Mouse (Mus musculus) olfactory bulb, adult 2 months (tissue): ENCODE results near the gene Nipal4.

Experiments
- CTCF ChIP-seq: fragments of 200-500 bp; IDR thresholded peaks from 2 replicates; pipeline ENCODE4 v1.5.1; 2012; ENCODE audit warnings: low read depth, mild to moderate bottlenecking, low read length, moderate library complexity; ENCODE audit not compliant: insufficient read depth
- POLR2A ChIP-seq: fragments of 200-500 bp; IDR thresholded peaks from 2 replicates; pipeline ENCODE4 v1.6.1; 2012; ENCODE audit warnings: mild to moderate bottlenecking, low read depth, low read length, moderate library complexity; ENCODE audit not compliant: insufficient read depth

DNA sequence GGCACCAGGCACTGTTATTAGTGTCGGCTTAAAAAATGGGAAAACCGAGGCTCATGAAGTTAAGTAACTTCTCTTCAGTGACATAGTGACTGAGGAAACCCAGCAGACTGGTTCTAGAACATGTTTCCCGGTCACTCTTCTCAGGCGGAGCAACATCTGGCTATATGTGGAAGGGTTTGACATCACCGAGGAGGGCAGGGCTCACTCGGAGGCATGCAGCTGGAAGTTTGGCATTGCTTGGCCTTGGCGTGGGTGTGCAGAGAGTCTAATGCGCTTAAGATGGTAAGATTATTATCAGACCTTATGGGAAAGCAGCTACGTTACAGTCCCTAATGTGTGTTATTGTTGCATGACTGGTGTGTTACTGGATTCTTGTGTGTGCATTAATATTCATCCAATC is 5.8 kb upstream of the Nipal4 start:
- TF ChIP-seq POLR2A (no peak), CTCF (no peak)
